Mouse (Mus musculus): ENCODE measurements at regions not wholly inside any gene's neighbourhood (a gene's known extent, or its start where the extent isn't known, plus 50 kb on each side); places are given as distances from the start of the nearest gene placed in this dataset.
"Not testable (repeated sequence)": the region's sequence is repeated elsewhere in the genome, so short reads cannot be mapped to it uniquely, and the experiment has no call there.

DNA sequence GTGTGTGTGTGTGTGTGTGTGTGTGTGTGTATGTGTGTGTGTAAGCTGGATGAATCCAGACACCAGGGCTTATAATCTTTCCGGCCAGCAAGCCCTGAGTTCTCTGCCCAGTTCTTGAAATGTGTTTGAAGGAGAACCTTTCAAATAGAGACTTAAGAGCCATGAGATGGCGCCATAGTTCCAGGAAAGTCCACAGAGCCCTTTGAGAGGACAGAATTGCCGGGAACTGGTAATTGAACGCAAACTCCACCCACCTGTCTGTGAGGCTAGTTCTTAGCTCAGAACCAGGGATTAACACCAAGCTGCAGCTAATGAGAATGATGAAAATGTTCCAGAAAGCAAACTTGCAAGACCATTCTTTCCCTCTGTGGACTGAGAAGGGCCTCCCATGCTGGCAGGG lies 72.2 kb downstream of the Trim42 start:
- no peak for TF ChIP-seq CTCF (IDR thresholded peaks at IDR 0.05; ENCODE audit: control insufficient read depth, insufficient read depth, low read length)
- TF ChIP-seq POLR2A (IDR thresholded peaks at IDR 0.05; ENCODE audit: borderline replicate concordance, control insufficient read depth, low read depth, low read length) = no peak
- WGBS = 10% methylated on average over 4 of the region's 4 CpGs
- H3K4me1 ChIP-seq (ENCODE audit: control insufficient read depth, insufficient read depth, low read length) = no peaks in the 10 kb centered on the region
- H3K27ac ChIP-seq (ENCODE audit: control insufficient read depth, insufficient read depth, low read depth, low read length, poor library complexity) = no peak overlapping the region
- H3K4me3 ChIP-seq (replicated peaks; ENCODE audit: control insufficient read depth, low read depth, low read length) = no peak overlapping the region

GRCm38 (mm10) chr9:97295770-97296169 lies 74.0 kb downstream of the Trim42 start:
- 44% methylated on average over 7 of the region's 7 CpGs for WGBS
- H3K4me3 ChIP-seq (replicated peaks; ENCODE audit: control insufficient read depth, low read depth, low read length) = no peak overlapping the region
- TF ChIP-seq CTCF (IDR thresholded peaks at IDR 0.05; ENCODE audit: control insufficient read depth, insufficient read depth, low read length) (peak; percentile 43), POLR2A (IDR thresholded peaks at IDR 0.05; ENCODE audit: borderline replicate concordance, control insufficient read depth, low read depth, low read length) (no peak)
- H3K27ac ChIP-seq (ENCODE audit: control insufficient read depth, insufficient read depth, low read depth, low read length, poor library complexity) = no peak overlapping the region
- H3K4me1 ChIP-seq (ENCODE audit: control insufficient read depth, insufficient read depth, low read length) = no peaks in the 10 kb centered on the region

GRCm38 (mm10) chr9:97291870-97292269 lies 77.9 kb downstream of the Trim42 start:
- Histone ChIP-seq H3K27ac (ENCODE audit: control insufficient read depth, insufficient read depth, low read depth, low read length, poor library complexity) (no peak overlapping the region), H3K4me1 (ENCODE audit: control insufficient read depth, insufficient read depth, low read length) (no peaks in the 10 kb centered on the region), H3K4me3 (replicated peaks; ENCODE audit: control insufficient read depth, low read depth, low read length) (no peak overlapping the region)
- TF ChIP-seq CTCF (IDR thresholded peaks at IDR 0.05; ENCODE audit: control insufficient read depth, insufficient read depth, low read length) (no peak), POLR2A (IDR thresholded peaks at IDR 0.05; ENCODE audit: borderline replicate concordance, control insufficient read depth, low read depth, low read length) (no peak)
- WGBS = 67% methylated on average over 1 of the region's 1 CpGs

- Histone ChIP-seq H3K4me1 (ENCODE audit: control insufficient read depth, insufficient read depth, low read length) (no peaks in the 10 kb centered on the region), H3K4me3 (replicated peaks; ENCODE audit: control insufficient read depth, low read depth, low read length) (no peak overlapping the region), H3K27ac (ENCODE audit: control insufficient read depth, insufficient read depth, low read depth, low read length, poor library complexity) (no peak overlapping the region)
- TF ChIP-seq CTCF (IDR thresholded peaks at IDR 0.05; ENCODE audit: control insufficient read depth, insufficient read depth, low read length) (no peak), POLR2A (IDR thresholded peaks at IDR 0.05; ENCODE audit: borderline replicate concordance, control insufficient read depth, low read depth, low read length) (no peak)
- 80% methylated on average over 7 of the region's 7 CpGs for WGBS
Observed at GRCm38 (mm10) chr9:97284282-97284802, 85.4 kb downstream of the Trim42 start.

GRCm38 (mm10) chr9:97282090-97282489 lies 87.7 kb downstream of the Trim42 start:
- no peak overlapping the region for H3K27ac ChIP-seq (ENCODE audit: control insufficient read depth, insufficient read depth, low read depth, low read length, poor library complexity)
- WGBS = 76% methylated on average over 3 of the region's 3 CpGs
- TF ChIP-seq POLR2A (IDR thresholded peaks at IDR 0.05; ENCODE audit: borderline replicate concordance, control insufficient read depth, low read depth, low read length) (no peak), CTCF (IDR thresholded peaks at IDR 0.05; ENCODE audit: control insufficient read depth, insufficient read depth, low read length) (no peak)
- H3K4me3 ChIP-seq (replicated peaks; ENCODE audit: control insufficient read depth, low read depth, low read length) = no peak overlapping the region
- no peaks in the 10 kb centered on the region for H3K4me1 ChIP-seq (ENCODE audit: control insufficient read depth, insufficient read depth, low read length)

- not testable (repeated sequence) for H3K4me1 ChIP-seq (ENCODE audit: control insufficient read depth, insufficient read depth, low read length); H3K27ac ChIP-seq (ENCODE audit: control insufficient read depth, insufficient read depth, low read depth, low read length, poor library complexity); H3K4me3 ChIP-seq (replicated peaks; ENCODE audit: control insufficient read depth, low read depth, low read length)
- 89% methylated on average over 14 of the region's 14 CpGs for WGBS
Observed at GRCm38 (mm10) chr9:97275449-97275848, 94.3 kb downstream of the Trim42 start.

DNA sequence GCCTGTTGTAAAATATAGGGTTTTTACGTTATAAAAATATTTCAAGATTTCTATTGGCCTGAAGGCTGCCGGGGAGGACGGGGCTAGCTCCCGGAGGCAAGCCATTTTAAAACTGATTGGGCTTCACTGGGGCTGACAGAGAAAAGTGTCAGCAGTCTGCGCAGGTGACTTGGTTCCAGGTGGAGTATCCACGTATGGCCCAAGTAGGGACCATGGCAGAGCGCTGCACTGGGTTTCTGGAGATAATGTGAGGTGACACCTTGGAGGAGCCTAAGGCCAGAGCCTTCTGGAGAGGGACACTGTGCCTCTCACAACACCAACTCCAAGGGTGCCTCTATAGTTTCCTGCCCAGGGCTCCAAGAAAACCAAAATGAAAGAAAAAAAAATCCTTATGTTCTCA lies 95.9 kb downstream of the Trim42 start:
- no peak overlapping the region for H3K4me3 ChIP-seq (replicated peaks; ENCODE audit: control insufficient read depth, low read depth, low read length)
- TF ChIP-seq CTCF (IDR thresholded peaks at IDR 0.05; ENCODE audit: control insufficient read depth, insufficient read depth, low read length) = no peak
- TF ChIP-seq POLR2A (IDR thresholded peaks at IDR 0.05; ENCODE audit: borderline replicate concordance, control insufficient read depth, low read depth, low read length) = no peak
- no peaks in the 10 kb centered on the region for H3K4me1 ChIP-seq (ENCODE audit: control insufficient read depth, insufficient read depth, low read length)
- H3K27ac ChIP-seq (ENCODE audit: control insufficient read depth, insufficient read depth, low read depth, low read length, poor library complexity) = no peak overlapping the region
- WGBS = 89% methylated on average over 7 of the region's 7 CpGs

- H3K4me1 ChIP-seq (ENCODE audit: control insufficient read depth, insufficient read depth, low read length) = no peaks in the 10 kb centered on the region
- no peak overlapping the region for H3K27ac ChIP-seq (ENCODE audit: control insufficient read depth, insufficient read depth, low read depth, low read length, poor library complexity)
- WGBS = 86% methylated on average over 8 of the region's 8 CpGs
- TF ChIP-seq POLR2A (IDR thresholded peaks at IDR 0.05; ENCODE audit: borderline replicate concordance, control insufficient read depth, low read depth, low read length) = no peak
- no peak for TF ChIP-seq CTCF (IDR thresholded peaks at IDR 0.05; ENCODE audit: control insufficient read depth, insufficient read depth, low read length)
- no peak overlapping the region for H3K4me3 ChIP-seq (replicated peaks; ENCODE audit: control insufficient read depth, low read depth, low read length)
Observed at GRCm38 (mm10) chr9:97272061-97272460, 97.7 kb downstream of the Trim42 start.

- Histone ChIP-seq H3K4me1 (ENCODE audit: control insufficient read depth, insufficient read depth, low read length) (no peaks in the 10 kb centered on the region), H3K27ac (ENCODE audit: control insufficient read depth, insufficient read depth, low read depth, low read length, poor library complexity) (no peak overlapping the region), H3K4me3 (replicated peaks; ENCODE audit: control insufficient read depth, low read depth, low read length) (no peak overlapping the region)
- 76% methylated on average over 1 of the region's 1 CpGs for WGBS
- TF ChIP-seq CTCF (IDR thresholded peaks at IDR 0.05; ENCODE audit: control insufficient read depth, insufficient read depth, low read length) = no peak
- no peak for TF ChIP-seq POLR2A (IDR thresholded peaks at IDR 0.05; ENCODE audit: borderline replicate concordance, control insufficient read depth, low read depth, low read length)
Observed at GRCm38 (mm10) chr9:97247621-97248020, 122.1 kb downstream of the Trim42 start.

All from bone marrow, adult 2 months (tissue).